Mouse (Mus musculus) stomach, embryonic 15.5 days (tissue): ENCODE measurements around the gene Scamp5. TPM values are rescaled to one million over a fixed set of nuclear protein-coding genes. Genes with fewer than 3 reads are reported as not detected.

Experiments
- ATAC-seq: fragments of 200-750 bp; cut with Nextera tagmentation; 2 replicates; pipeline ENCODE4 v1.8.0; 2017; ENCODE audit warnings: low read depth, moderate number of reproducible peaks, moderate TSS enrichment; ENCODE audit not compliant: insufficient read depth, low FRiP score
- H3K27ac ChIP-seq: fragments of 300-500 bp; sonication (generic); 2 replicates; pipeline ENCODE4 v1.5.1; 2015; ENCODE audit warnings: mild to moderate bottlenecking, inconsistent platforms
- H3K27me3 ChIP-seq: fragments of 300-500 bp; sonication (generic); replicated peaks from 2 replicates; pipeline ENCODE4 v1.6.1; 2015; ENCODE audit warnings: inconsistent platforms
- H3K36me3 ChIP-seq: fragments of 300-500 bp; sonication (generic); 2 replicates; pipeline ENCODE4 v1.6.1; 2015; ENCODE audit warnings: inconsistent platforms
- H3K4me1 ChIP-seq: fragments of 300-500 bp; sonication (generic); 2 replicates; pipeline ENCODE4 v1.6.1; 2015; ENCODE audit warnings: inconsistent platforms
- H3K4me2 ChIP-seq: fragments of 300-500 bp; sonication (generic); 2 replicates; pipeline ENCODE4 v1.6.1; 2015; ENCODE audit warnings: mild to moderate bottlenecking, inconsistent platforms
- H3K4me3 ChIP-seq: fragments of 300-500 bp; sonication (generic); replicated peaks from 2 replicates; pipeline ENCODE4 v1.5.1; 2015; ENCODE audit warnings: inconsistent platforms
- H3K9ac ChIP-seq: fragments of 300-500 bp; sonication (generic); 2 replicates; pipeline ENCODE4 v1.6.1; 2015; ENCODE audit warnings: inconsistent platforms
- H3K9me3 ChIP-seq: fragments of 300-500 bp; sonication (generic); 2 replicates; pipeline ENCODE4 v1.6.1; 2016; ENCODE audit warnings: inconsistent platforms
- WGBS: fragments of 180-500 bp; shearing (Covaris S2); methylation state at CpG from one replicate; pipeline ENCODE4 v1.1.7; 2015; 5-methylcytosine and 5-hydroxymethylcytosine counted together
- polyA plus RNA-seq: library from polyadenylated mRNA; unstranded; fragments of >200 nt; fragmentation: Nextera tagmentation; extraction: Ambion mirVana; gene quantifications from 2 replicates; pipeline ENCODE4 v1.2.1, GENCODE M21; 2015

The Scamp5 gene
- polyA plus RNA-seq: 19.8 and 22.4 TPM in 2 replicates

DNA sequence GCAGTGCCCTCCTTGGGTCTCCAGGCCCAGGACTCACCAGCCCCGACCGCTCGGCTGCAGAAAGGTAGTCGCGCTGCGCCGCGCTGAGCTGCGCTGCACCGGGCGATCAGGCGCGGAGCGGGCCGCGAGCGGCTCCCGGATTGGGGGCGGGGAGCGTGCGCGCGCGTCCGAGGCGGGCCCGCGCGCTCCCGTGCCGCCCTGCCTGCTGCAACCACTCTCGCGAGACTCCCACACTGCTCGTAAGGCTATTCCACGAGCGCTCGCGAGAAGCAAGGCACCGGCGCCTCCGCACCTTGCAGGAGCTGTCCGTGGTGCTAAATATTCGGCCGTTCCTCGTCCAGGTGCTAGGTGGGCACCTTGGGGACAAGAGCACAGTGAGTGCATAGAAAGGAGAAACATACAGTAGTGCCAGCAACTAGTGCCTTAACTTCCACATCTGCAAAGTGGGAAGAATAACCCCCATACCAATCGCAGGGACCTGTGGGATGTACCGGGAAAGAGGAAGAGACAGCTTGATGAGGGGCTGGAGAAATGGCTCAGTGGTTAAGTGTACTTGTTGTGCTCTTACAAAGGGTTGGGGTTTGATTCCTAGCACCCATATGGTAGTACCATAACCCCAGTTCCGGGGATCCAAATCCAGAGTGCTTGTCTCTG is at the start of gene Scamp5:
Gene Scamp5, minus strand, starts transcription at position 165 of the 654 bp plus-strand sequence.
- Histone ChIP-seq H3K27ac (peak within 1 kb of the TSS; percentile 16; the same call in 1 of the 2 replicates), H3K9me3 (no peaks in the 10 kb centered on the region), H3K4me2 (peak within 1 kb of the TSS; percentile 86), H3K4me1 (peaks cover 8% of the 10 kb centered on the region), H3K4me3 (peak within 1 kb of the TSS; percentile 72), H3K27me3 (no peaks in the 10 kb centered on the region), H3K36me3 (no peaks in the 10 kb centered on the region), H3K9ac (peak within 1 kb of the TSS; percentile 49)
- ATAC-seq: peak; percentile 88
- WGBS: 3% methylated on average over 38 of the region's 48 CpGs

DNA sequence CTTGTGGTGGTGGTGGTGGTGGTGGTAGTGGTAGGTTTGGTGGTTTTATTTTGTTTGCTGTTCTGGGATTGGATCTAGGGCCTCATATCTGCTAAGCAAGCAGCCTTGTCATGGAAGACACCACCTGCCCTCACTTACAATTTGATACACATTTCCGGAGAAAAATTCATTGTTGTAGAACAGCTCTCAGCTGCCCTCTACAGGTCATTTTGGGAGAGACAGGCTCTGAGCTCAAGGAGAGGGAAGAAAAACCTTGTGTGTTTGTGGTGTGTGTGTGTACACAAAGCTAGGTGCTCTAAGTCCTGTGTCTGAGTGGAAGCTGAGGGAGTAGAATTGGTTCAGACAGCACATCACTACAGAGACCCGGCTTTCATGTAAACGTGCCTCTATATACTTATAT is 49.3 kb upstream of the Scamp5 start:
- H3K4me1 ChIP-seq: no peaks in the 10 kb centered on the region
- no peak overlapping the region for H3K4me2 ChIP-seq
- H3K9me3 ChIP-seq: no peaks in the 10 kb centered on the region
- H3K9ac ChIP-seq: no peak overlapping the region
- no peak overlapping the region for H3K27ac ChIP-seq
- no peaks in the 10 kb centered on the region for H3K36me3 ChIP-seq
- WGBS: 8% methylated on average over 3 of the region's 3 CpGs
- ATAC-seq: no peak
- no peaks in the 10 kb centered on the region for H3K27me3 ChIP-seq
- no peak overlapping the region for H3K4me3 ChIP-seq

DNA sequence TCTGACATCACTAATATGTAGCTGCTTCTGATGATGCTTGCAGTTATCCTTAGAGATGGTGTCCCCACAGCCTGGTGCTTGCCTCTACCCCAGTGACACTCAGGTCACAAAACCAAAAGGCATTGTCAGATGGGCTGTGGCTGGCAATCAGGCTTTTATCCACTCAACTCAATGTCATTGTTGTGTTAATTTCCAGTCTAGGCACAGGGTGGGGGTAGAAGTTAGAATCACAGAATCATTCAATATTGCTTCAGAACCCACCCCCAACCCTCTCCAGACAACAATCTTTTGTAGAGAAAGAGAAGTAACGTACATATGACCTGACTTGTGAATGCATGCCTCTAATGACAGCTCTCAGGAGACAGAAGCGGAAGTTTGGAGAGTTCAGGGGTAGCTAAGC is 42.7 kb upstream of the Scamp5 start:
- Histone ChIP-seq H3K4me2 (no peak overlapping the region), H3K9ac (no peak overlapping the region), H3K4me1 (peaks cover 5% of the 10 kb centered on the region; the same call in 1 of the 2 replicates), H3K27me3 (peaks cover 11% of the 10 kb centered on the region), H3K9me3 (no peaks in the 10 kb centered on the region), H3K4me3 (no peak overlapping the region), H3K27ac (no peak overlapping the region), H3K36me3 (no peaks in the 10 kb centered on the region)
- 77% methylated on average over 2 of the region's 2 CpGs for WGBS
- no peak for ATAC-seq

DNA sequence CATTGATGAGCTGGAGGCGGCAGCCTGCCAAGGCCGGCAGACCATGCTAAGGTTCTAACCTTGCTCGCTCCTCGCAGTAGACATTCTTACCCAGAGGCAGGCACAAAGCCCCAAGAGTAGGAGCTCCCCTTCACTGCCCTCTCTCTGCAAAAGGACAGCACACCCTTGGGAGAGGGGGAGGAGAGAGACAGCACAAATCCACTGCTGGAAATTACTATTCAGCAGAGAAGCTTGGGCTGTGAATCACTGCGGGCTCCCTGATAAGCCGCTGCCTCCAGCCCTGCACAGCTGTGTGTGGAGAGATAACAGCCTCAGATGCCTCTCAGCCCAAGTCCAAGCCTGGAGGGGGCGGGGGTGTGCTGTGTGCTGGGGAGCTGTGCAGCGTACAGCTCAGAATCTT is 37.8 kb upstream of the Scamp5 start:
- Histone ChIP-seq H3K27me3 (peaks cover 59% of the 10 kb centered on the region), H3K4me2 (peak overlapping the region; percentile 16; the same call in 1 of the 2 replicates), H3K27ac (no peak overlapping the region), H3K4me1 (peaks cover 34% of the 10 kb centered on the region), H3K9me3 (no peaks in the 10 kb centered on the region), H3K36me3 (no peaks in the 10 kb centered on the region), H3K4me3 (no peak overlapping the region), H3K9ac (no peak overlapping the region)
- ATAC-seq: peak; percentile 88
- 9% methylated on average over 8 of the region's 8 CpGs for WGBS

DNA sequence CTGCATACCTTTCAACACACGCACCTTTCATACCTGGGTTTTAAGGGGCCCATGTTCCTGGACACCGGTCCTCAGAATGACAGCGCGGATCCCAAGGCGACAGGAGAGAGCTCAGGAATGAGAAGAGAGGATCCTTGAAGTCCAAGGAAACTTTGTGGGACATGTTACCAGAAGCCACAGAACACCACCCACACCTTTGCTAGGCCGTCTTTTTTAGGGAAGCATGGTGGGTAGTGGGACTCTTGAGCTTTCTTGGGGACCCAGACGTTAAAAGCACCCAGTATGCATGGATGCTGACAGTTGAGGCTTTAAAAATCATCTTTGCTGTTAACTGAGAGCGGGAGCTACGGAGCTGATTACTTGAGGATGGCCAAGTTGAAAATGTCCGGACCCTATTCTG is 37.0 kb upstream of the Scamp5 start:
- Histone ChIP-seq H3K27ac (no peak overlapping the region), H3K27me3 (peaks cover 67% of the 10 kb centered on the region), H3K4me3 (0 out of 2 replicates have a peak overlapping the region, but pooled peaks have one; percentile 47), H3K4me2 (0 out of 2 replicates have a peak overlapping the region, but pooled peaks have one; percentile 96), H3K36me3 (no peaks in the 10 kb centered on the region), H3K9ac (no peak overlapping the region), H3K4me1 (peaks cover 34% of the 10 kb centered on the region), H3K9me3 (no peaks in the 10 kb centered on the region)
- 56% methylated on average over 10 of the region's 10 CpGs for WGBS
- ATAC-seq: no peak

DNA sequence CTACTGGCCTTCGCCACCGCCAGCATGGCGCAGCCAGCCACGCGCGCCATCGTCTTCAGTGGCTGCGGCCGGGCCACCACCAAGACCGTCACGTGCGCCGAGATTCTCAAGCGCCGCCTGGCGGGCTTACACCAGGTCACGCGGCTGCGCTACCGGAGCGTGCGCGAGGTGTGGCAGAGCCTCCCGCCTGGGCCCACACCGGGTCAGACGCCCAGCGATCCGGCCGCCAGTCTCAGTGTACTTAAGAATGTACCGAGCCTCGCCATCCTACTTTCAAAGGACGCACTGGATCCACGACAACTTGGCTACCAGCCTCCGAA is 36.5 kb upstream of the Scamp5 start:
- H3K4me2 ChIP-seq: peak overlapping the region; percentile 96
- H3K27me3 ChIP-seq: peaks cover 71% of the 10 kb centered on the region
- H3K27ac ChIP-seq: no peak overlapping the region
- H3K4me3 ChIP-seq: peak overlapping the region; percentile 47
- H3K4me1 ChIP-seq: peaks cover 34% of the 10 kb centered on the region
- H3K36me3 ChIP-seq: no peaks in the 10 kb centered on the region
- no peaks in the 10 kb centered on the region for H3K9me3 ChIP-seq
- 2% methylated on average over 34 of the region's 34 CpGs for WGBS
- peak; percentile 68 for ATAC-seq
- H3K9ac ChIP-seq: no peak overlapping the region

DNA sequence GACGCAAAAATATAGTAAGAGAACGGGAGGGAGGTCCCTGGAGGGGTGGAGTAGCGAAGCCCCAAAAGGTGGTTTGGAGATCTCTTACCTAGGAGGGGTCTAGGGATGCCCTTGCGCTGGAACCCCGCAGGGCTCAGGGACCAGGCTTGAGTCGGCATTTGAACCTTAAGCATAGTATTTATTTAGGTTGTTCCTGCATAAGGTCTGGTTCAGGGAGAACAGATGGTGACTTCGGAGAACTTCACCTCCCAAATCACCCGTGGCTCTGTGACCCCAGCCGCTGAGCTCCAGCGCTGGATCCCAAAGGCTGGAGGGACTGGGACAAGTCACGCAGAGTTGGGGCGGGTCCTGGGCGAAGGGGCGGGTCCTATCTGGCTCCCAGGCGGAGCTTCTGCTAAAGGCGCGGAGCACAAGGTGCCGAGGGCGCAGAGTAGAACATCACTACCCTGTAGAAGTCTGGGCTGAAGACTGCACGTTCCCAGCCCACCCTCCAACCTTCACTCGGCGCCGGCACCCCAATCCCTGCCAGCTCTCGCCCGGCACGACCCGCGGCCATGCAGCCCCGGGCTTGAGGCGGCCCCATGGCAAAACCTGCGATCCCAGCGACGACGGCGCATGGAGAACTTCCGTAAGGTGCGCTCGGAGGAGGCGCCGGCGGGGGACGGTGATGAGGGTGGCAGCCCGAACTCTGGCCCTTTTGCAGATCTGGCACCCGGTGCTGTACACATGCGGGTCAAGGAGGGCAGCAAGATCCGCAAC is 35.9 kb upstream of the Scamp5 start, which contains the start of gene Rpp25:
Gene Rpp25, plus strand, starts transcription at position 405 of the 759 bp plus-strand sequence.
- under 1% methylated on average over 46 of the region's 46 CpGs for WGBS

DNA sequence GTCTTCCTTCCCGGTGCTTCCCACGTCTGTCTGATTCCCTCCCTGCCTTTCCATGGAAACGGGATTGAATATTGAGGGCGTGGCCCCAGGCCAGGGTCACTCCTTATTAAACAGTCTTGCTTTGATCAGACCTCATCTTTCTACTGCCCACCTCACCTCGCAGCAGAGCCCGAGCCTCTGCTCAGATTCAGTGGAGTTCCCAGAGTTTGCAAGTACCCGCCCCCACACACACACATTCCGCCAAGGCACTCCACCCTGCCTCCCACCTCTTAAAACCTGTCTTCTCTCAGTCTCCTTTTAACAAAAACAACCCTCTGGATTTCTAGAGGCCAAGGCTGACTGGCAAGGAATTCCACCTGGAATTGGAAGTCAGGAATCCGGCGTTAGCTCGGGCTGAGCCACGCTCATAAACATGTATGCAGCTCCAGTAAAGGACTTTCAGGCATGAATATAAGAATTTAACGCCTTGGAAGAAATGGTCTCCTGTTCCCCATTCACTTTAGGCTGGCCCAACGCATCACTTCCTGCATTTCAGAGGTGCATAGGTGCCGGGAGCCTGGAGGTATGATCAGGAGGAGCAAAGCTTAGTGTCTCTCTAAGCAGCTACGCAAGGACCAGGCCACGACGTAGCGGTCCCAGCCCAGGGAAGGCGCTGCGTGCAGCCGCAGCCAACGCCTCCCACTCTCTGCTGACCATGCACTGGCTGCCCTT is 35.2 kb upstream of the Scamp5 start:
- Histone ChIP-seq H3K4me1 (peaks cover 34% of the 10 kb centered on the region), H3K9ac (no peak overlapping the region), H3K36me3 (no peaks in the 10 kb centered on the region), H3K27ac (no peak overlapping the region), H3K4me3 (peak overlapping the region; percentile 47), H3K27me3 (peaks cover 71% of the 10 kb centered on the region), H3K9me3 (no peaks in the 10 kb centered on the region), H3K4me2 (peak overlapping the region; percentile 96)
- no peak for ATAC-seq
- WGBS: 4% methylated on average over 23 of the region's 23 CpGs

More for the DNA sequence above, 35.9 kb upstream of the Scamp5 start, which contains the start of gene Rpp25:
- Histone ChIP-seq H3K4me2 (peak within 1 kb of the TSS; percentile 96), H3K27me3 (peaks cover 71% of the 10 kb centered on the region), H3K36me3 (no peaks in the 10 kb centered on the region), H3K9ac (no peak within 1 kb of the TSS), H3K27ac (no peak within 1 kb of the TSS), H3K4me3 (peak within 1 kb of the TSS; percentile 47), H3K9me3 (no peaks in the 10 kb centered on the region), H3K4me1 (peaks cover 34% of the 10 kb centered on the region)
- peak; percentile 62 for ATAC-seq

DNA sequence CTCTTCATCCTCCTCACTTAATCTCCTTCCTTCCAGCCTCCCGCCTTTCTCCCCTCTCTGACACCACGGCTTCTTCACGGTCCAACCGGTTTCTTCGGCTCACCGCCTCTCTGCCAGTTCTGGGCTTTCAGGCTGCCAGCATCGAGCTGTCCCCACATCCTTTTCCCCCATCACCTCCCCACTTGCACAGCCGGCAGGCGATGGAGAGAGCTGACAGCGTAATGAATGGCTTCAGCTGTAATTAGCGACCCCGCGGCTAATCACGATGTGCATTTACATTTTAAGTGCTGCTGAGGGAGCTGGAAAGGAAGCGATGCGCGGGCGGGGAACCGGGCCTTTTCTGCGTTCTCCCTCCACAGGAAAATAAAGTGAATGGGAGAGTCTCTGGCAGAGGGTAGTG is 34.0 kb upstream of the Scamp5 start:
- H3K9ac ChIP-seq: no peak overlapping the region
- H3K36me3 ChIP-seq: no peaks in the 10 kb centered on the region
- no peak overlapping the region for H3K27ac ChIP-seq
- no peak for ATAC-seq
- H3K27me3 ChIP-seq: peaks cover 71% of the 10 kb centered on the region
- H3K4me2 ChIP-seq: no peak overlapping the region
- peaks cover 34% of the 10 kb centered on the region for H3K4me1 ChIP-seq
- no peaks in the 10 kb centered on the region for H3K9me3 ChIP-seq
- WGBS: 6% methylated on average over 20 of the region's 20 CpGs
- no peak overlapping the region for H3K4me3 ChIP-seq

DNA sequence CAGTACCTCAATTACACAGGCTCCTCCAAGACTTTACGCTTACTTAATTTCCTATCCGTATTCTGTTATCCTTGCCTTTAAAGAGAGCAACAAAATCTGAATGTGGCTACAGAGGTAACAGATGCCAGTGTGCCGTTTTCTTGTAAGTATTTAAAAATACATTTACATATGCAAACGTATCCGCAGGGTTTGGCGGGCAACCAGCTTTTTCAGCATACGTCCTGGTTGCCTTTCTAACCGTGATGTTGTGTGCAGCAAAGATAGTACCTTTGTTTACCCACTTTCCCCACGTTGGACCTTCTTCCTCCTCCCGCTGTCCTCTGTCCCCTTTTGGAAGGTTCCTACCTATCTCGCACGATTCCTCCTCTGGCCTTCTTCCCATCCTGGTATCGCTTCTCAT is 33.6 kb upstream of the Scamp5 start:
- Histone ChIP-seq H3K4me3 (no peak overlapping the region), H3K4me1 (peaks cover 34% of the 10 kb centered on the region), H3K27me3 (peaks cover 68% of the 10 kb centered on the region), H3K27ac (no peak overlapping the region), H3K9ac (no peak overlapping the region), H3K4me2 (no peak overlapping the region), H3K36me3 (no peaks in the 10 kb centered on the region), H3K9me3 (no peaks in the 10 kb centered on the region)
- WGBS: 17% methylated on average over 13 of the region's 13 CpGs
- ATAC-seq: no peak

DNA sequence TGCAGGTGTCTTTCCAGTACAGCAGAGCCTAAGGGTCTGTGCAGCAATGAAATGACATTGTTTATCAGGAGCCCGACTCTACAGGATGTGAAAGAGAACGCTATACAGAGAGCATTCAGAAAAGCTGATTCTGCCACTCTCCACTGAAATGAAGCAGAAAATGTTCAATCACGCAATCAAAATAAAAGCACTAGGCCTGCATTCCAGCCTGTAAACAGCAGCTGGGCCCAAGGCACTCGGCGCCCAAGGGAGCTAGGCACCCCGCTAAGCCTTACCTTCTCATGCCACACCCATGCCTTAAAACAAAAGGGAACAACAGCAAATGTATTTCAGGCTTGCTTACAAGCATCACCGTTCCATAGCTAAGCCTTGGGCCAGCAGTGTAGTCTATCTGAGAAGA is 30.7 kb upstream of the Scamp5 start:
- Histone ChIP-seq H3K4me1 (peaks cover 16% of the 10 kb centered on the region), H3K4me3 (no peak overlapping the region), H3K27me3 (peaks cover 39% of the 10 kb centered on the region), H3K9ac (no peak overlapping the region), H3K27ac (no peak overlapping the region), H3K4me2 (no peak overlapping the region), H3K36me3 (no peaks in the 10 kb centered on the region), H3K9me3 (no peaks in the 10 kb centered on the region)
- ATAC-seq: no peak
- 55% methylated on average over 7 of the region's 7 CpGs for WGBS

DNA sequence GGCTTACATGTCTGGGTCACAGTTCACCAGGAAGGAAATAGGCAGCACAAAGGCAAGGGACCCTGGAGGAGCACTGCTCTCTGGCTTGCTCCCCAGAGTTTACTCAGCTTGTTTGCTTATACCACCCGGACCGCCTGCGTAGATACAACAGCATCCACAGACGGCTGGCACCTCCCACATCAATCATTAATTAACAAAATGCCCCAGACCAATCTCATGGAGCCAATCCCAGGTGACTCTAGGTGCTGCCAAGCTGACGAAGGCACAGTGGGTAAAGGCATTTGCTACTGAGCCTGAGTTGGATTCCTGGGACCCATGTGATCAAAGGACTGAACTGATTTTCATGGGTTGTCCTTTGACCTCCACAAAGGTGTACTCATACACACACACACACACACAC is 29.4 kb upstream of the Scamp5 start:
- H3K27ac ChIP-seq: no peak overlapping the region
- WGBS: 43% methylated on average over 5 of the region's 5 CpGs
- ATAC-seq: no peak

More for the DNA sequence above, 29.4 kb upstream of the Scamp5 start:
- no peak overlapping the region for H3K9ac ChIP-seq
- H3K27me3 ChIP-seq: peaks cover 26% of the 10 kb centered on the region
- H3K4me2 ChIP-seq: no peak overlapping the region
- no peaks in the 10 kb centered on the region for H3K9me3 ChIP-seq
- peaks cover 6% of the 10 kb centered on the region; the same call in 1 of the 2 replicates for H3K4me1 ChIP-seq
- H3K4me3 ChIP-seq: no peak overlapping the region
- no peaks in the 10 kb centered on the region for H3K36me3 ChIP-seq
